Mouse (Mus musculus) olfactory bulb, adult 2 months (tissue): ENCODE data around the gene Tor1b.

ENCODE experiments used
- CTCF ChIP-seq: fragments of 200-500 bp; IDR thresholded peaks from 2 replicates; pipeline ENCODE4 v1.5.1; 2012; ENCODE audit warnings: low read depth, mild to moderate bottlenecking, low read length, moderate library complexity; ENCODE audit not compliant: insufficient read depth
- POLR2A ChIP-seq: fragments of 200-500 bp; IDR thresholded peaks from 2 replicates; pipeline ENCODE4 v1.6.1; 2012; ENCODE audit warnings: mild to moderate bottlenecking, low read depth, low read length, moderate library complexity; ENCODE audit not compliant: insufficient read depth

DNA sequence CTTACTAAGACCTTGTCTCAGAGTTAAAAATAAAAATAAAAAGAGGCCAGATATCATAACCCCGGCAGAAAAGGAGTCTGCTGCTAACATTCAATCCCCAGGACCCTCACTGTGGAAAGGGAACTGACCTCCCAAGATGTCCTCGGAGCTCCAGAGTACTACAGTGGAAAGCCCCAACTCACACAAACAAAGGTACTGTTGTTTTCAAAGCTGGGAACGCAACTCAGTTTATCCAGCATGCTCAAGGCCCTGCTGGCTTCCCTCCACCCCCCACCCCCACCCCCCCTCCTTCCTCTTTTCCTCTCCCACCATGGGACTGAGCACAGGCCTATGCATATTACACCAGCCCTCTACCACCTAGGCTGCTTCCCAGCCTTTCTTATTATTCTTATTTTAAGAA is 37.9 kb upstream of the Tor1b start:
- TF ChIP-seq CTCF (no peak), POLR2A (no peak)
